Mouse (Mus musculus) adrenal gland (tissue): Measurements from ENCODE around the gene Arhgef12.
"Not testable (repeated sequence)": the region's sequence is repeated elsewhere in the genome, so short reads cannot be mapped to it uniquely, and the experiment has no call there.

Experiments used
- intact Hi-C: fragments of 180-260 bp; cut with DNase I; formaldehyde crosslinking; loops from one replicate; pipeline ENCODE4 v1.15.1; 2025

Gene Arhgef12

GRCm38 (mm10) chr9:43003017-43003416 is 104.0 kb downstream of the Arhgef12 start:
- intact Hi-C loops, result loop anchor here (5.0 kb wide), 1 partner anchor 44 kb away; no protein-coding TSS in a partner anchor

- intact Hi-C loops, result loop anchor here (2.0 to 5.0 kb wide), 3 partner anchors 47 to 210 kb away; partner anchors contain the start of genes Arhgef12 and Pou2f3
Measured at GRCm38 (mm10) chr9:43000595-43001250, 106.3 kb downstream of the Arhgef12 start.

- intact Hi-C loops, result loop anchor here (2.0 to 5.0 kb wide), 3 partner anchors 47 to 211 kb away; partner anchors contain the start of genes Arhgef12 and Pou2f3
Measured at GRCm38 (mm10) chr9:43000070-43000469, 107.0 kb downstream of the Arhgef12 start.

GRCm38 (mm10) chr9:42997526-42997925 is 109.5 kb downstream of the Arhgef12 start:
- intact Hi-C loops, result no loop called here

GRCm38 (mm10) chr9:42995298-42995697 is 111.7 kb downstream of the Arhgef12 start:
- intact Hi-C loops, result no loop called here

GRCm38 (mm10) chr9:42994708-42995107 is 112.3 kb downstream of the Arhgef12 start:
- intact Hi-C loops, result no loop called here

- intact Hi-C loops, result no loop called here
Measured at GRCm38 (mm10) chr9:42993659-42994058, 113.4 kb downstream of the Arhgef12 start.

GRCm38 (mm10) chr9:42987988-42988387 is 119.1 kb downstream of the Arhgef12 start:
- intact Hi-C loops, result no loop called here

- intact Hi-C loops, result no loop called here
Measured at GRCm38 (mm10) chr9:42968894-42969521, 138.0 kb downstream of the Arhgef12 start.

- intact Hi-C loops, result no loop called here
Measured at GRCm38 (mm10) chr9:42967731-42968130, 139.3 kb downstream of the Arhgef12 start.

GRCm38 (mm10) chr9:42964809-42965208 is 142.2 kb downstream of the Arhgef12 start:
- intact Hi-C loops, result not testable (repeated sequence)

- intact Hi-C loops, result no loop called here
Measured at GRCm38 (mm10) chr9:42964366-42964765, 142.7 kb downstream of the Arhgef12 start.

- intact Hi-C loops, result no loop called here
Measured at GRCm38 (mm10) chr9:42962506-42962905, 144.5 kb downstream of the Arhgef12 start.

GRCm38 (mm10) chr9:42958401-42958800 is 148.6 kb downstream of the Arhgef12 start:
- intact Hi-C loops, result no loop called here

- intact Hi-C loops, result loop anchor here (10.0 kb wide), 1 partner anchor 564 kb away; no protein-coding TSS in a partner anchor
Measured at GRCm38 (mm10) chr9:42948381-42948780, 158.7 kb downstream of the Arhgef12 start.

GRCm38 (mm10) chr9:42945174-42945573 is 161.9 kb downstream of the Arhgef12 start:
- intact Hi-C loops, result loop anchor here (2.0 to 10.0 kb wide), 2 partner anchors 560 to 618 kb away; no protein-coding TSS in a partner anchor

- intact Hi-C loops, result loop anchor here (1.0 to 10.0 kb wide), 5 partner anchors 156 to 618 kb away; no protein-coding TSS in a partner anchor
Measured at GRCm38 (mm10) chr9:42944536-42945006, 162.5 kb downstream of the Arhgef12 start.

GRCm38 (mm10) chr9:42943781-42944535 is 163.1 kb downstream of the Arhgef12 start, which contains the start of gene Grik4:
Gene Grik4, minus strand, starts transcription at chr9:42944493.
- intact Hi-C loops, result loop anchor here (1.0 to 10.0 kb wide), 5 partner anchors 156 to 617 kb away; no protein-coding TSS in a partner anchor

- intact Hi-C loops, result loop anchor here (5.0 to 10.0 kb wide), 2 partner anchors 396 to 558 kb away; no protein-coding TSS in a partner anchor
Measured at GRCm38 (mm10) chr9:42943057-42943529, 163.9 kb downstream of the Arhgef12 start.

- intact Hi-C loops, result loop anchor here (5.0 to 10.0 kb wide), 2 partner anchors 395 to 557 kb away; no protein-coding TSS in a partner anchor
Measured at GRCm38 (mm10) chr9:42942148-42942547, 164.9 kb downstream of the Arhgef12 start.

GRCm38 (mm10) chr9:42932146-42932545 is 174.9 kb downstream of the Arhgef12 start:
- intact Hi-C loops, result no loop called here
